Mouse (Mus musculus): Measurements from ENCODE around the gene P2rx3.

GRCm38 (mm10) chr2:85066937-85067336, 29.7 kb upstream of the P2rx3 start:
- TF ChIP-seq CTCF (IDR thresholded peaks at IDR 0.05; ENCODE audit: low read depth): no peak
- no peak for TF ChIP-seq EP300 (IDR thresholded peaks at IDR 0.05; ENCODE audit: low read depth)
